Mouse (Mus musculus): ENCODE data around the gene Borcs5. TPM values are rescaled to one million over a fixed set of nuclear protein-coding genes. Genes with fewer than 3 reads are reported as not detected.

The Borcs5 gene
- polyA plus RNA-seq, 1 experiment from 2014 or later, result 46.2 TPM

GRCm38 (mm10) chr6:134713321-134713720 lies 74.0 kb downstream of the Borcs5 start:
- no peak for ATAC-seq
- no peak overlapping the region for H3K9ac ChIP-seq (ENCODE audit: low read depth, low read length)
- H3K9me3 ChIP-seq (replicated peaks; ENCODE audit: control insufficient read depth, low read length, poor library complexity, severe bottlenecking), result no peaks in the 10 kb centered on the region
- no peaks in the 10 kb centered on the region for H3K36me3 ChIP-seq (ENCODE audit: control insufficient read depth, insufficient read depth, low read length)
- no peak overlapping the region for H3K4me2 ChIP-seq (ENCODE audit: low read length)
- H3K4me3 ChIP-seq (ENCODE audit: low read depth, low read length), result no peak overlapping the region
- H3K27me3 ChIP-seq (ENCODE audit: control insufficient read depth, insufficient read depth, low read depth, low read length), result no peaks in the 10 kb centered on the region
- WGBS, result 39% methylated on average over 3 of the region's 3 CpGs
- no peaks in the 10 kb centered on the region for H3K4me1 ChIP-seq (ENCODE audit: control insufficient read depth, insufficient read depth, low read length)
- no peak overlapping the region for H3K27ac ChIP-seq (ENCODE audit: low read length)

DNA sequence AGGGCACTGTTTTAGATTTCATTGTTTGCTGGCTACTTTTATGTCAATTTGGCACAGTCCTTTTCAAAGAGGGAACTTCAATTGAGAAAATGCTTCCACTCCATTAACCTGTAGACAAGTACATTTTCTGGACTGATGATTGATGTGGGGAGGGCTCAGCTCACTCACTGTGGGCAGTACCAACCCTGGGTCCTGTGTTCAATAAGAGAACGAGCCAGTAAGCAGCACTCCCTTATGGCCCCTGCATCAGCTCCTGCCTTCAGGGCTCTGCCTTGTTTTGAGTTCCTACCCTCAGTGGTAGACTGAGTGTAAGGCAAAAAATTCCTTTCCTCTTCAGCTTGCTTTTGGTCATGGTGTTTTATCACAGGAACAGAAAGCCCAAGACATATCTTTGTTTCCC lies 74.6 kb downstream of the Borcs5 start:
- Histone ChIP-seq H3K4me3 (ENCODE audit: low read depth, low read length) (no peak overlapping the region), H3K4me2 (ENCODE audit: low read length) (no peak overlapping the region), H3K27me3 (ENCODE audit: control insufficient read depth, insufficient read depth, low read depth, low read length) (no peaks in the 10 kb centered on the region), H3K9ac (ENCODE audit: low read depth, low read length) (no peak overlapping the region), H3K36me3 (ENCODE audit: control insufficient read depth, insufficient read depth, low read length) (no peaks in the 10 kb centered on the region), H3K27ac (ENCODE audit: low read length) (no peak overlapping the region), H3K9me3 (replicated peaks; ENCODE audit: control insufficient read depth, low read length, poor library complexity, severe bottlenecking) (no peaks in the 10 kb centered on the region), H3K4me1 (ENCODE audit: control insufficient read depth, insufficient read depth, low read length) (no peaks in the 10 kb centered on the region)
- WGBS, result 72% methylated on average over 1 of the region's 1 CpGs
- no peak for ATAC-seq

- Histone ChIP-seq H3K4me1 (ENCODE audit: control insufficient read depth, insufficient read depth, low read length) (no peaks in the 10 kb centered on the region), H3K27ac (ENCODE audit: low read length) (no peak overlapping the region), H3K27me3 (ENCODE audit: control insufficient read depth, insufficient read depth, low read depth, low read length) (no peaks in the 10 kb centered on the region), H3K36me3 (ENCODE audit: control insufficient read depth, insufficient read depth, low read length) (no peaks in the 10 kb centered on the region), H3K9ac (ENCODE audit: low read depth, low read length) (no peak overlapping the region), H3K4me2 (ENCODE audit: low read length) (no peak overlapping the region), H3K9me3 (replicated peaks; ENCODE audit: control insufficient read depth, low read length, poor library complexity, severe bottlenecking) (no peaks in the 10 kb centered on the region), H3K4me3 (ENCODE audit: low read depth, low read length) (no peak overlapping the region)
- WGBS, result 82% methylated on average over 6 of the region's 6 CpGs
- no peak for ATAC-seq
Observed at GRCm38 (mm10) chr6:134716168-134716587, 76.9 kb downstream of the Borcs5 start.

DNA sequence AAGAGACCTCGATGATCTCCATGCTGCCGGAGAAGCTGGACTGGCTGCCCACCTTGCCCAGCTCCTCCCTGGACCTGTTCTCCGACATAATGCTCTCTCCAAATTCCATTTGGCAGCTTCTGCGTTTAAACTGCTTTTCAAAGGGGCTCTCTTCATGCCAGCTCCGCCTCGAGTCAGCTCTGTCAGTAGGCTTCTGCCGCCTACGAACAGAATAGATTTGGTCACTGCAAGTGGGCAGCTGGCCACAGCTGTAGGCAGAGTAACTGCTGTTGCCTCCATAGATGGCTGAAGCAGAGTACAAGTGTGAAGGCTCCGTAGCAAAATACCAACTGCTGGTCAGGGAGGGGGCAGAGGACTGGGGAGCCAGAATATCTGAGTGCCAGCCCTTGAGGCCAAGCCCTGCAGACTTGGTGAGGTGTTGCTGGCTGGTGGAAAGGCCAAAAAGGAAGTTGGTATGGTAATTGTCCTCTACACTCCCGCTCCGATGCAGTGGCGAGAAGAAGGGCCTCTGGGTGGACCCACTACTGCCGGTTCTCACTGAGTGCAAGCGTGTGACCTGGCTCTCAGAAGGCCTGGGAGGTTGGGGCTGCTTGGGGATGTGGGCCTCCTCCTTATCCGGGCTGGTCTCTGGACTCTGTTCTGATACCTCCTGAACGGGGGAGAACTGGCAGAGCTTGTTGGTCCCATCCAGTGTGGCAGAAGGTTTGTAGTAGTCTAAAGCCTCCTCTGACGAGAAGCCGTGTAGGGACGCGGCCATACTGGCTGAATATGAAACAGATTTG lies 78.8 kb downstream of the Borcs5 start:
- no peak overlapping the region for H3K4me2 ChIP-seq (ENCODE audit: low read length)
- H3K9ac ChIP-seq (ENCODE audit: low read depth, low read length), result no peak overlapping the region
- H3K4me3 ChIP-seq (ENCODE audit: low read depth, low read length), result no peak overlapping the region
- H3K27ac ChIP-seq (ENCODE audit: low read length), result no peak overlapping the region
- ATAC-seq, result no peak
- H3K4me1 ChIP-seq (ENCODE audit: control insufficient read depth, insufficient read depth, low read length), result no peaks in the 10 kb centered on the region
- no peaks in the 10 kb centered on the region for H3K27me3 ChIP-seq (ENCODE audit: control insufficient read depth, insufficient read depth, low read depth, low read length)
- H3K36me3 ChIP-seq (ENCODE audit: control insufficient read depth, insufficient read depth, low read length), result no peaks in the 10 kb centered on the region
- WGBS, result 92% methylated on average over 20 of the region's 20 CpGs
- H3K9me3 ChIP-seq (replicated peaks; ENCODE audit: control insufficient read depth, low read length, poor library complexity, severe bottlenecking), result no peaks in the 10 kb centered on the region

- Histone ChIP-seq H3K9ac (ENCODE audit: low read depth, low read length) (no peak overlapping the region), H3K27ac (ENCODE audit: low read length) (no peak overlapping the region), H3K4me1 (ENCODE audit: control insufficient read depth, insufficient read depth, low read length) (no peaks in the 10 kb centered on the region), H3K4me2 (ENCODE audit: low read length) (no peak overlapping the region), H3K36me3 (ENCODE audit: control insufficient read depth, insufficient read depth, low read length) (no peaks in the 10 kb centered on the region), H3K27me3 (ENCODE audit: control insufficient read depth, insufficient read depth, low read depth, low read length) (no peaks in the 10 kb centered on the region), H3K4me3 (ENCODE audit: low read depth, low read length) (no peak overlapping the region), H3K9me3 (replicated peaks; ENCODE audit: control insufficient read depth, low read length, poor library complexity, severe bottlenecking) (no peaks in the 10 kb centered on the region)
- no peak for ATAC-seq
- WGBS, result 95% methylated on average over 11 of the region's 11 CpGs
Observed at GRCm38 (mm10) chr6:134718668-134719065, 79.4 kb downstream of the Borcs5 start.

DNA sequence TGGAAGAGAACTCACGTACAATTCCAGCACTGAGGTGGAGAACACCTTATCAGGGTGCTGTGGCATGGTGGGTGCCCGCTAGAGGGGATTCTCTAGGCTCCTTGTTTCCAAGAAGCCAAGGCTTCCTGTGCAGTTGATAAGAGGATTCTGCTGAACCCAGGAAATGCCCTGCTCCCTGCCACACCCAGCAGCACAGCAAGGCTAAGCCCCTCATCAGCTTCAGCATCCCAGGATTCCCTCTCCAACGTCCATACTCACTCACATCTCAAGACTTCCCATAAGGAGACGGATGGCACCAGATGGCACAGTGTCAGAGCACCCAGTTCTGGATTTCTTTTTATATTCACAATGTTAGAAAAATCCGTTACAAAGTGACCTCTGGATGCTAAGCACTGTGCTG lies 79.8 kb downstream of the Borcs5 start:
- Histone ChIP-seq H3K9ac (ENCODE audit: low read depth, low read length) (no peak overlapping the region), H3K27ac (ENCODE audit: low read length) (no peak overlapping the region), H3K4me1 (ENCODE audit: control insufficient read depth, insufficient read depth, low read length) (no peaks in the 10 kb centered on the region), H3K4me2 (ENCODE audit: low read length) (no peak overlapping the region), H3K27me3 (ENCODE audit: control insufficient read depth, insufficient read depth, low read depth, low read length) (no peaks in the 10 kb centered on the region), H3K4me3 (ENCODE audit: low read depth, low read length) (no peak overlapping the region), H3K36me3 (ENCODE audit: control insufficient read depth, insufficient read depth, low read length) (no peaks in the 10 kb centered on the region), H3K9me3 (replicated peaks; ENCODE audit: control insufficient read depth, low read length, poor library complexity, severe bottlenecking) (no peaks in the 10 kb centered on the region)
- ATAC-seq, result no peak
- 94% methylated on average over 5 of the region's 5 CpGs for WGBS

DNA sequence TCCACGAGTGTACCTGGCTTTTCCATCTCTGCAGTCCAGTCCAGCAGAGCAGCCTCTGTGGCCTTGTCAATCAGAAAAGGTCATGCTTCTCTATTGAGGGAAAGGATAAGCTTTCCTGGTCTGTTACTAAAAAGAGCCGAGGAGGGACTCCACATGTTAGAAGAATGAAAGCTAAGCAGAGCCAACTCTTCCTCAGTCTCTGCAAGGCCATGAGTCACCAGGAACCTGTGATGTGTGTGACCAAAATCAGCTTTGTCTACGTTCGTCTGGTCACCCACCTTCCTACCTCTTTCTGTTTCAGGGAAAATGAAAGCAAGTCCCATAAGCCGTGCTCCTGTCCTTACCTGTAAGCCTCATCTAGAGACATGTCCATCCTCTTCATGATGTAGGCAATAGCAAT lies 80.8 kb downstream of the Borcs5 start:
- Histone ChIP-seq H3K9me3 (replicated peaks; ENCODE audit: control insufficient read depth, low read length, poor library complexity, severe bottlenecking) (no peaks in the 10 kb centered on the region), H3K36me3 (ENCODE audit: control insufficient read depth, insufficient read depth, low read length) (no peaks in the 10 kb centered on the region), H3K4me2 (ENCODE audit: low read length) (no peak overlapping the region), H3K4me1 (ENCODE audit: control insufficient read depth, insufficient read depth, low read length) (no peaks in the 10 kb centered on the region), H3K4me3 (ENCODE audit: low read depth, low read length) (no peak overlapping the region), H3K27ac (ENCODE audit: low read length) (no peak overlapping the region), H3K9ac (ENCODE audit: low read depth, low read length) (no peak overlapping the region), H3K27me3 (ENCODE audit: control insufficient read depth, insufficient read depth, low read depth, low read length) (no peaks in the 10 kb centered on the region)
- WGBS, result 82% methylated on average over 5 of the region's 5 CpGs
- ATAC-seq, result no peak

DNA sequence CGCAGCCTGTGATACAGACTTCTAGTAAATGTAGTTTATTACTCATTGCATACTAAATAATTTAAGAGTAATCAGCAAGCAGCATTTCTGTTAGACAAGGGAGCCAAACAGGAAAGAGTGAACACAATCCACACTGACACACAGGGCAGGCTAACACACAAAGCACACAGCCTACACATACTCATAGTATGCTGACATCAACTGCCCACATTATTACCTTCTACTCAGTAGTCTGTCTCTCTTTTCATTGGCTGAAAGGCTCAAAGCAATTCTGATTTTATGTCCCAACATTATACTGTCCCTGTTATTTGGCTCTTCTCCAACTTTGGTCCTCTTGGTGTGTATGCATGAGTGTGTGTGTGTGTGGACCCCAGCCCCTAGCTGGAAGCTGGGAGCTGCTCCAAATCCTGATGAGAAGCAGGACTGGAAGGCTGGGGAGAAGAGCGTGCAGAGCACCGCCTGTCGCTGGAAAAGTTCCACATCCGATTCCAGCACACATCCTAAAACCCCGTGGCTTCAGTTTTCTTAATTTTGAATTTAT lies 82.5 kb downstream of the Borcs5 start:
- Histone ChIP-seq H3K4me1 (ENCODE audit: control insufficient read depth, insufficient read depth, low read length) (no peaks in the 10 kb centered on the region), H3K9me3 (replicated peaks; ENCODE audit: control insufficient read depth, low read length, poor library complexity, severe bottlenecking) (no peaks in the 10 kb centered on the region), H3K27ac (ENCODE audit: low read length) (no peak overlapping the region), H3K4me2 (ENCODE audit: low read length) (no peak overlapping the region), H3K27me3 (ENCODE audit: control insufficient read depth, insufficient read depth, low read depth, low read length) (no peaks in the 10 kb centered on the region), H3K4me3 (ENCODE audit: low read depth, low read length) (no peak overlapping the region), H3K36me3 (ENCODE audit: control insufficient read depth, insufficient read depth, low read length) (no peaks in the 10 kb centered on the region), H3K9ac (ENCODE audit: low read depth, low read length) (no peak overlapping the region)
- ATAC-seq, result no peak
- 90% methylated on average over 6 of the region's 6 CpGs for WGBS

DNA sequence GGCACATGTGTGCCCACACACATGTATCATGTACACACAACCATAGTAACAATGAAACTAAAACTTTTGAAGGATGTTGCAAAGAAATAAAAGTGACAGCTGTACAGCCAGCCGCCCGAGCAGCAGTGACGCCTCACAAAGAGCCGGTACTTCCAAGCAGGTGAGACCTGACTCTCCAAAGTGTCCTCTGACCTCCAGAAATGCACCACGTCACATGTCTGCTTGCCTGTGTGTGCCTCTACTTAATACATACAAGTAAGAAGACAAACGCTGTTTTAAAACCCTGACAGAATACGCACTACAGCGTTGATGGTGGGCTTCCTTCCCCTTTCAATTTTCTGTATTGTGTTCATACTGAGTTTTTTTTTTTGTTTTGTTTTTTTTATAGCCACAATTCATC lies 83.6 kb downstream of the Borcs5 start:
- ATAC-seq, result no peak
- Histone ChIP-seq H3K27me3 (ENCODE audit: control insufficient read depth, insufficient read depth, low read depth, low read length) (no peaks in the 10 kb centered on the region), H3K36me3 (ENCODE audit: control insufficient read depth, insufficient read depth, low read length) (no peaks in the 10 kb centered on the region), H3K27ac (ENCODE audit: low read length) (no peak overlapping the region), H3K4me1 (ENCODE audit: control insufficient read depth, insufficient read depth, low read length) (no peaks in the 10 kb centered on the region), H3K4me2 (ENCODE audit: low read length) (no peak overlapping the region), H3K9ac (ENCODE audit: low read depth, low read length) (no peak overlapping the region), H3K9me3 (replicated peaks; ENCODE audit: control insufficient read depth, low read length, poor library complexity, severe bottlenecking) (no peaks in the 10 kb centered on the region), H3K4me3 (ENCODE audit: low read depth, low read length) (no peak overlapping the region)
- WGBS, result 90% methylated on average over 8 of the region's 8 CpGs
